Mouse (Mus musculus) effector memory CD4-positive, alpha-beta T cell, adult 5 months (primary cell): ENCODE results near the gene Msantd1. TPM values are rescaled to one million over a fixed set of nuclear protein-coding genes. Genes with fewer than 3 reads are reported as not detected.

Experiments
- polyA plus RNA-seq: library from polyadenylated mRNA; unstranded; fragments of 100-300 nt; shearing (Covaris generic); gene quantifications from one replicate; pipeline ENCODE4 v1.2.1, GENCODE M21; 2017

Msantd1 gene
- not detected for polyA plus RNA-seq

GRCm38 (mm10) chr5:34907910-34908725, at the start of gene Msantd1:
Gene Msantd1 (plus strand): TSS chr5:34908012.

GRCm38 (mm10) chr5:34948861-34949760, 41.3 kb downstream of the Msantd1 start, which contains the start of gene Rgs12:
Gene Rgs12 (plus strand): TSS chr5:34949445.

Other genes with a start within 250 kb of the Msantd1 start
- 53.0 TPM for gene Nop14, start 247.9 kb upstream of the Msantd1 start, polyA plus RNA-seq
- 3.3 TPM for gene Grk4, start 247.6 kb upstream of the Msantd1 start, polyA plus RNA-seq
- 23.4 TPM for gene Htt, start 146.3 kb upstream of the Msantd1 start, polyA plus RNA-seq
- gene Rgs12, start 41.4 kb downstream of the Msantd1 start, polyA plus RNA-seq, result 3.7 TPM
- not detected for gene Hgfac, start 133.5 kb downstream of the Msantd1 start, polyA plus RNA-seq
- gene Dok7, start 148.8 kb downstream of the Msantd1 start, polyA plus RNA-seq, result not detected
- gene Lrpap1, start 197.8 kb downstream of the Msantd1 start, polyA plus RNA-seq, result 63.4 TPM